Mouse (Mus musculus) MEL (cell line): Measurements from ENCODE around the gene Cacybp. TPM values are rescaled to one million over a fixed set of nuclear protein-coding genes. Genes with fewer than 3 reads are reported as not detected.

Experiments used
- DNase-seq: peaks from one replicate; pipeline ENCODE4 v3.0.0; 2011; ENCODE audit warnings: low read depth, low spot score
- H3K27ac ChIP-seq: 2 replicates; pipeline ENCODE4 v1.5.1; 2012; ENCODE audit warnings: low read depth, mild to moderate bottlenecking, control low read depth, low read length, moderate library complexity; ENCODE audit not compliant: control insufficient read depth
- H3K27me3 ChIP-seq, 2 experiments: fragments of 150-350 bp in 1 of 2; sonication (generic) in 1 of 2; 2 replicates each; pipeline ENCODE4 v1.6.1; 2012; ENCODE audit warnings: low read length in 2 of 2, mild to moderate bottlenecking in 2 of 2, improper control_type of control experiment in 1 of 2, moderate library complexity in 1 of 2; ENCODE audit not compliant: insufficient read depth in 2 of 2, control insufficient read depth in 1 of 2
- H3K36me3 ChIP-seq, 2 experiments: 2 replicates each; pipeline ENCODE4 v1.6.1; 2012 to 2014; ENCODE audit warnings: low read length in 2 of 2, improper control_type of control experiment in 1 of 2, inconsistent platforms in 1 of 2, mild to moderate bottlenecking in 1 of 2; ENCODE audit not compliant: insufficient read depth in 2 of 2, control insufficient read depth in 1 of 2
- H3K4me1 ChIP-seq, 2 experiments: fragments of 150-350 bp in 1 of 2; sonication (generic) in 1 of 2; 2 replicates each; pipeline ENCODE4 v1.6.1; 2012; ENCODE audit warnings: low read length in 2 of 2, improper control_type of control experiment in 1 of 2, mild to moderate bottlenecking in 1 of 2; ENCODE audit not compliant: insufficient read depth in 2 of 2, control insufficient read depth in 1 of 2
- H3K4me3 ChIP-seq, 2 experiments: fragments of 150-350 bp in 1 of 2; sonication (generic) in 1 of 2; 2 replicates each; pipeline ENCODE4 v1.5.1; 2012; ENCODE audit warnings: low read depth in 2 of 2, low read length in 2 of 2, mild to moderate bottlenecking in 2 of 2, moderate library complexity in 2 of 2, control low read depth in 1 of 2, improper control_type of control experiment in 1 of 2; ENCODE audit not compliant: control insufficient read depth in 1 of 2, insufficient read depth in 1 of 2
- H3K79me2 ChIP-seq: 2 replicates; pipeline ENCODE4 v1.6.1; 2012; ENCODE audit warnings: mild to moderate bottlenecking, low read length, moderate library complexity; ENCODE audit not compliant: control insufficient read depth, poor library complexity, insufficient read depth
- H3K9ac ChIP-seq: 2 replicates; pipeline ENCODE4 v1.6.1; 2012; ENCODE audit warnings: low read depth, mild to moderate bottlenecking, control low read depth, low read length, moderate library complexity; ENCODE audit not compliant: control insufficient read depth, poor library complexity, severe bottlenecking
- H3K9me3 ChIP-seq: fragments of 150-350 bp; sonication (generic); replicated peaks from 2 replicates; pipeline ENCODE4 v1.6.1; 2012; ENCODE audit warnings: mild to moderate bottlenecking, low read length, improper control_type of control experiment, moderate library complexity; ENCODE audit not compliant: insufficient read depth
- ELF1 ChIP-seq: IDR thresholded peaks from 2 replicates; pipeline ENCODE4 v1.6.1; 2014; ENCODE audit warnings: low read depth, mild to moderate bottlenecking, inconsistent platforms, low read length, improper control_type of control experiment, moderate library complexity
- GATA1 ChIP-seq: IDR thresholded peaks from 2 replicates; pipeline ENCODE4 v1.6.1; 2011; ENCODE audit warnings: low read depth, low read length, improper control_type of control experiment
- HCFC1 ChIP-seq: IDR thresholded peaks from 2 replicates; pipeline ENCODE4 v1.6.1; 2012; ENCODE audit warnings: low read depth, mild to moderate bottlenecking, inconsistent platforms, low read length, improper control_type of control experiment, moderate library complexity
- MAFK ChIP-seq: IDR thresholded peaks from 2 replicates; pipeline ENCODE4 v1.6.1; 2011; ENCODE audit warnings: low read depth, mild to moderate bottlenecking, low read length, improper control_type of control experiment, borderline replicate concordance
- MAX ChIP-seq: IDR thresholded peaks from 2 replicates; pipeline ENCODE4 v1.6.1; 2011; ENCODE audit warnings: low read length, improper control_type of control experiment
- MAZ ChIP-seq: IDR thresholded peaks from 2 replicates; pipeline ENCODE4 v1.6.1; 2012; ENCODE audit warnings: low read depth, mild to moderate bottlenecking, inconsistent platforms, low read length, improper control_type of control experiment
- MEF2A ChIP-seq: IDR thresholded peaks from 2 replicates; pipeline ENCODE4 v1.6.1; 2014; ENCODE audit warnings: low read depth, mild to moderate bottlenecking, inconsistent platforms, low read length, improper control_type of control experiment; ENCODE audit not compliant: poor library complexity, insufficient replicate concordance, severe bottlenecking; ENCODE audit errors: extremely low read depth
- MYB ChIP-seq: IDR thresholded peaks from 2 replicates; pipeline ENCODE4 v1.6.1; 2011; ENCODE audit warnings: mild to moderate bottlenecking, low read depth, low read length, improper control_type of control experiment
- POLR2AphosphoS2 ChIP-seq: IDR thresholded peaks from 2 replicates; pipeline ENCODE4 v1.6.1; 2011; ENCODE audit warnings: low read length, improper control_type of control experiment
- UBTF ChIP-seq: IDR thresholded peaks from 2 replicates; pipeline ENCODE4 v1.6.1; 2012; ENCODE audit warnings: low read depth, mild to moderate bottlenecking, inconsistent platforms, low read length, improper control_type of control experiment, moderate library complexity, borderline replicate concordance; ENCODE audit not compliant: insufficient read depth
- ZC3H11A ChIP-seq: IDR thresholded peaks from 2 replicates; pipeline ENCODE4 v1.6.1; 2012; ENCODE audit warnings: low read depth, mild to moderate bottlenecking, inconsistent platforms, low read length, improper control_type of control experiment
- ZKSCAN1 ChIP-seq: IDR thresholded peaks from 2 replicates; pipeline ENCODE4 v1.6.1; 2012; ENCODE audit warnings: low read depth, mild to moderate bottlenecking, inconsistent platforms, low read length, improper control_type of control experiment, moderate library complexity
- polyA plus RNA-seq, 2 experiments: library from polyadenylated mRNA; stranded (reverse) in 1 of 2; unstranded in 1 of 2; fragments of >175 nt in 1 of 2; fragments of >200 nt in 1 of 2; gene quantifications; 2 replicates each; pipeline versions ENCODE4 v1.2.1 to v1.2.4; 2012; ENCODE audit warnings: low replicate concordance in 2 of 2, low read depth in 1 of 2; ENCODE audit not compliant: insufficient read length in 2 of 2, insufficient read depth in 1 of 2, missing spikeins in 1 of 2
- total RNA-seq: library from RNA; depleted of rRNA; stranded (reverse); fragments of 300-350 nt; gene quantifications from 2 replicates; pipeline ENCODE4 v1.2.3, GENCODE M21; 2012; rRNA removed

Gene Cacybp
- total and polyA plus RNA-seq, 3 experiments = 80.7 to 181 TPM; not detected in 1

DNA sequence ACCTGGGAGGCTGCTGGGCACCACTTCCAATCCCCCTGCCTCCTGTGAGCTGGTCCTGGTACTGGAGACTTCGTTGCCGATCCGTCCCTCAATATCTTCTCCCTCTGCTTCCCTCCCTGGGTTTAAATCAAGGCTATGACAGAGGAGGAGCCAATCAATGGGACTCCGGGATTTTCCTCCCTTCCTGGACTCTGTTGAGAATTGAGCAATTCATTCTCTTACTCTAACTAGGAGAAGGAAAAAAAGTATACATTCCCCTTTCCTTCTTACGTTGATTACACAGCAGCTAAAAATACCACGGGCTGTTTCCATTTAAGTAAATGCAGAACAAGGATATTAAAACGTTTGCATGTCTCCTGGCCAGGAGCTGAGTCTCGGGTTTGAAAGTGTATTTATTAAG, 59.2 kb downstream of the Cacybp start, which contains the start of gene Tnn:
TSS of gene Tnn (minus strand) at position 101 of the 400 bp plus-strand sequence.
- Histone ChIP-seq H3K36me3 (no peaks in the 10 kb centered on the region), H3K9me3 (no peaks in the 10 kb centered on the region), H3K27me3 (no peaks in the 10 kb centered on the region; a peak in 2 of 4 replicates), H3K4me1 (no peaks in the 10 kb centered on the region), H3K79me2 (no peaks in the 10 kb centered on the region), H3K9ac (no peak within 1 kb of the TSS), H3K27ac (no peak within 1 kb of the TSS), H3K4me3 (no peak within 1 kb of the TSS)
- no peak for DNase-seq
- no peak for TF ChIP-seq ZKSCAN1
- no peak for TF ChIP-seq MAX
- TF ChIP-seq GATA1 = no peak
- TF ChIP-seq MAZ = no peak
- TF ChIP-seq UBTF = no peak
- no peak for TF ChIP-seq POLR2AphosphoS2
- no peak for TF ChIP-seq MEF2A
- no peak for TF ChIP-seq MAFK
- TF ChIP-seq ELF1 = no peak
- TF ChIP-seq HCFC1 = no peak
- TF ChIP-seq ZC3H11A = no peak
- no peak for TF ChIP-seq MYB

Other genes starting within 250 kb of the Cacybp start
- not detected in 2 replicates for gene 4930523C07Rik, start 168.5 kb downstream of the Cacybp start, total RNA-seq
- not detected for gene 4930523C07Rik, start 168.5 kb downstream of the Cacybp start, polyA plus RNA-seq
- not detected in 2 replicates for gene Tnn, start 59.3 kb downstream of the Cacybp start, total RNA-seq
- not detected for gene Tnn, start 59.3 kb downstream of the Cacybp start, polyA plus RNA-seq
- gene Mrps14, start 17.7 kb downstream of the Cacybp start, total RNA-seq = 133 and 145 TPM in 2 replicates
- gene Mrps14, start 17.7 kb downstream of the Cacybp start, polyA plus RNA-seq = 100 to 1,000 TPM in 1 of 2 experiments, not detected in 1; 138 TPM